Mouse (Mus musculus) hindbrain, embryonic 14.5 days (tissue): Measurements from ENCODE around the gene Slc7a5. TPM values are rescaled to one million over a fixed set of nuclear protein-coding genes. Genes with fewer than 3 reads are reported as not detected.

ENCODE experiments used
- ATAC-seq: fragments of 200-750 bp; cut with Nextera tagmentation; 2 replicates; pipeline ENCODE4 v1.8.0; 2017; ENCODE audit warnings: moderate number of reproducible peaks, mild to moderate bottlenecking, moderate TSS enrichment, moderate library complexity; ENCODE audit not compliant: low FRiP score
- DNase-seq: peaks from one replicate; pipeline ENCODE4 v3.0.0-alpha.2; 2015; ENCODE audit warnings: low spot score
- H3K27ac ChIP-seq: fragments of 300-500 bp; sonication (generic); 2 replicates; pipeline ENCODE4 v1.5.1; 2014; ENCODE audit warnings: mild to moderate bottlenecking, moderate library complexity
- H3K27me3 ChIP-seq: fragments of 300-500 bp; sonication (generic); 2 replicates; pipeline ENCODE4 v1.6.1; 2014; ENCODE audit warnings: mild to moderate bottlenecking, low read length, mixed read lengths; ENCODE audit not compliant: control insufficient read depth, insufficient read depth
- H3K36me3 ChIP-seq: fragments of 300-500 bp; sonication (generic); replicated peaks from 2 replicates; pipeline ENCODE4 v1.6.1; 2014; ENCODE audit not compliant: control insufficient read depth, insufficient read depth
- H3K4me1 ChIP-seq: fragments of 300-500 bp; sonication (generic); replicated peaks from 2 replicates; pipeline ENCODE4 v1.6.1; 2014; ENCODE audit warnings: antibody characterized with exemption, low read length, mixed read lengths; ENCODE audit not compliant: control insufficient read depth, insufficient read depth
- H3K4me2 ChIP-seq: fragments of 300-500 bp; sonication (generic); replicated peaks from 2 replicates; pipeline ENCODE4 v1.6.1; 2014; ENCODE audit warnings: mild to moderate bottlenecking, moderate library complexity
- H3K4me3 ChIP-seq: fragments of 300-500 bp; sonication (generic); replicated peaks from 2 replicates; pipeline ENCODE4 v1.5.1; 2014; ENCODE audit warnings: mild to moderate bottlenecking, low read length
- H3K9ac ChIP-seq: fragments of 300-500 bp; sonication (generic); 2 replicates; pipeline ENCODE4 v1.6.1; 2014
- H3K9me3 ChIP-seq: fragments of 300-500 bp; sonication (generic); 2 replicates; pipeline ENCODE4 v1.6.1; 2016; ENCODE audit warnings: low read length; ENCODE audit not compliant: control insufficient read depth
- WGBS: fragments of 180-500 bp; shearing (Covaris S2); extraction: QIAGEN DNeasy Blood & Tissue Kit; methylation state at CpG from one replicate; pipeline ENCODE4 v1.1.7; 2014; 5-methylcytosine and 5-hydroxymethylcytosine counted together
- polyA plus RNA-seq: library from polyadenylated mRNA; unstranded; fragments of >200 nt; fragmentation: Nextera tagmentation; extraction: Ambion mirVana; gene quantifications from 2 replicates; pipeline ENCODE4 v1.2.1, GENCODE M21; 2014

Gene Slc7a5
- polyA plus RNA-seq, 1 experiment from 2014 or later = 57.3 TPM

DNA sequence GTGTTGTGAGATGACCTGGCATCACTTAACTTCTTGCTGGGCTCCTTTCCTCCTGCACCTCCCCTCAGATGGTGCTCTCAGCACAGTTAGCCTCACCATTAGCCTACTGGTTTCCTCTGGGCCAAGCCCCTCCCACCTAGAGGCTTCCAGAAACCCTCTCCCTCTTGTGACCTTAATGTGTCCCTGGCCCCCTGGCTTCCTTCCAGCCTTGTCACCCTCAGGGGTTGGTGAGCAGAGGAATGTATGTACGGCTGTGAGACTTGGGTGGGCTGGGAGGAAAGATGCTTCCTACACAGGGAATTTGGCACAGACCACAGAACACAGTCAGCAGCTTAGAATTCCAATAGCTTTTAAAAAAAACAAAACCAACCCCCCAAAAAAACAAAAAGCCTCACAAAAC, 26.7 kb downstream of the Slc7a5 start:
- WGBS = 67% methylated on average over 1 of the region's 1 CpGs
- Histone ChIP-seq H3K4me3 (no peak overlapping the region), H3K36me3 (peaks cover 23% of the 10 kb centered on the region), H3K9ac (no peak overlapping the region), H3K27ac (no peak overlapping the region), H3K9me3 (no peaks in the 10 kb centered on the region), H3K4me1 (no peaks in the 10 kb centered on the region), H3K27me3 (no peaks in the 10 kb centered on the region), H3K4me2 (no peak overlapping the region)
- ATAC-seq = no peak
- no peak for DNase-seq

DNA sequence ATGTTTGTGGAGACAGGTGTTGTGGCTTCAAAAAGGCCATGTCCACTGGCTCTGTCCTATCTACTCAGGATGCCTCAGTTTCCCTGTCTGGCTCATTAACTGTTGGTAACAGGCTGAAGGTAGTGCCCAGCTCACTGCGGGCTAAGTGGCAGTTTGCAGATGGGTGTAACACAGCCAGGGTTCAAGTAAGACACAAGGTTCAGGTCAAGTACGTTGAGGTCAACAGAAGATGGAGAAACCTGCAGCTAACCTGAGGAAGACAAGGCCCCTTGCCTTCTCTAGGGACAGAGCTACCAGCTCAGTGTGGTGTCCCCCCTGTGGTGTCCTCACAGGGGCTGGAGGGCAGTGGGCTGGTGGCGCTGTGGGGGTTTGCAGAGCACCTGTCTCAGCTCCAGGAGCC, 27.8 kb downstream of the Slc7a5 start:
- ATAC-seq (no peak), DNase-seq (no peak)
- 83% methylated on average over 3 of the region's 3 CpGs for WGBS
- Histone ChIP-seq H3K27me3 (no peaks in the 10 kb centered on the region), H3K4me1 (no peaks in the 10 kb centered on the region), H3K9me3 (no peaks in the 10 kb centered on the region), H3K4me2 (no peak overlapping the region), H3K4me3 (no peak overlapping the region), H3K36me3 (peaks cover 12% of the 10 kb centered on the region), H3K9ac (no peak overlapping the region), H3K27ac (no peak overlapping the region)

DNA sequence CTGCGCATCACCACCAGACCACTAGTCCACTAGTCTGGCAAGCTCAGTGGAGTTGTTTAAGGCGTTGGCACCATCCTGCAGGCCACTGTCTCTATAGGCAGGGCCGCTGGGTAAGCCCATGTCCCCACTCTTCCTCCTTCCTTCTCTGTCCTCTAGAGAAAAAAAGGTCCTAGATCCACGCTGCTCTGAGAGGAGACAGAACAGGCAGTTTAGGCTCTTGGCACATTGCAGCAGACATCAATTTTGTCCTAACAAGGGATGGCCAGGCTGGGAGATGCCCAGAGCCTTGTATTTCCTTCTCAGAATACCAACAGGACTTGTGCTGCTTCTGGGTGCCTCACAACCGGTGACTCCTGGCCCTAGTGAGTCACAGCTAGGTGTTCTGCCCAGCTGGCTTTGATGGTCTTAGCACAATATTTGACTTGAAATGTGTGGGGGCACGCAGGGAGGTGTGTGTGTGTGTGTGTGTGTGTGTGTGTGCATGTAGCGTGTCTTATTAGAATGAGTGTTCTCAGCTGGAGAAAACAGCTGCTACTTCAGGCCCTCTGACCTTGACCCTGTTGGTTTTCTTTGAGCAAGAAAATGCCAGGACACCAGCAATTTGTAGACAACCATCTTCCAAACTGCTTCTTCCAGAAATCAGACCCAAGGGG, 29.5 kb downstream of the Slc7a5 start:
- no peak overlapping the region for H3K4me2 ChIP-seq
- WGBS = 81% methylated on average over 7 of the region's 7 CpGs
- ATAC-seq = no peak

DNA sequence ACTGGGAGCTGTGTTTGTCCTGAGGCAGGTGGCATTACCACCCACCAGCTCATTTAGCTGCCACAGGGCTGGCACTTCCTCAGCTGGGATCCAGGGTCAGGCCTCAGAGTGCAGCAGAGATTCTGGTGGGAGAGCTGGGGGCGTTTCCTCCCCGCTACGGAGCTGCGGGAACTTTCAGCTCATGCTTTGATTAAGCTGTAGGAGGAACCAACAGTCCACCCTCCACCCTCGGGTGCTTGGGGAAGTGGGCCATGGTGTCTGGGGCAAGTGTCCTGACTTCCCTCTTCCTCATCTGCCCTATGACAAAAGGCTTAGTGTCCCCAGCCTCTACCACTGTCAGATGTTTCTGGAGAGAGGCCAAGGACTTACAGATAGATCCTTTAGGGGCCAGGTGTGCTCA, 30.3 kb downstream of the Slc7a5 start:
- Histone ChIP-seq H3K4me1 (peaks cover 4% of the 10 kb centered on the region; the same call in 1 of the 2 replicates), H3K9ac (no peak overlapping the region), H3K36me3 (no peaks in the 10 kb centered on the region; the same call in none of the 2 replicates), H3K27me3 (no peaks in the 10 kb centered on the region), H3K4me2 (no peak overlapping the region), H3K4me3 (no peak overlapping the region), H3K9me3 (no peaks in the 10 kb centered on the region), H3K27ac (no peak overlapping the region)
- no peak for DNase-seq
- no peak for ATAC-seq
- WGBS = 76% methylated on average over 5 of the region's 5 CpGs

More for the DNA sequence above, 29.5 kb downstream of the Slc7a5 start:
- Histone ChIP-seq H3K4me1 (no peaks in the 10 kb centered on the region), H3K36me3 (no peaks in the 10 kb centered on the region; the same call in none of the 2 replicates), H3K9me3 (no peaks in the 10 kb centered on the region), H3K27me3 (no peaks in the 10 kb centered on the region), H3K4me3 (no peak overlapping the region), H3K9ac (no peak overlapping the region), H3K27ac (no peak overlapping the region)
- DNase-seq = no peak

DNA sequence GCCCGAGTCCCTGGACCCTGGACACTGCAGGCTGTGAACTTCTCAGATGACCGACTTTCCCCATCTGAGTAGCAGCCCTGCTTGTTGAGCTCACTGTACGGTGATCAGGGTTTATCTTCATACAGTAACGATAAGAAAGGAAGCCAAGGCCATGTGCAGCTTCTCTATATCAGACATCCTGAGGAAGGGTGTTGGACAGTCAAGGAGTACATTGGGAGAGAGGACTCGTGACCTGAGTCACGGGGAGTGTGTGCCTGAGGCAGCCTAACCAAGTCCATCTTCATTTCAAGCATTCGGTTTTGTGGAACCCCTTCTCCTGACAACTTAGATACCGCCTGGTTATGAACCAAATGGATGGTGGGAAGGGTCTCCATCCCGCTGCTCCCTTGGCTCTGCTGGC, 32.0 kb downstream of the Slc7a5 start:
- H3K27ac ChIP-seq = no peak overlapping the region
- H3K36me3 ChIP-seq = no peaks in the 10 kb centered on the region
- H3K4me1 ChIP-seq = peaks cover 7% of the 10 kb centered on the region; the same call in 1 of the 2 replicates
- no peaks in the 10 kb centered on the region for H3K27me3 ChIP-seq
- H3K4me2 ChIP-seq = no peak overlapping the region
- no peak overlapping the region for H3K4me3 ChIP-seq
- DNase-seq (no peak), ATAC-seq (no peak)
- 93% methylated on average over 9 of the region's 9 CpGs for WGBS
- no peak overlapping the region for H3K9ac ChIP-seq
- H3K9me3 ChIP-seq = no peaks in the 10 kb centered on the region

DNA sequence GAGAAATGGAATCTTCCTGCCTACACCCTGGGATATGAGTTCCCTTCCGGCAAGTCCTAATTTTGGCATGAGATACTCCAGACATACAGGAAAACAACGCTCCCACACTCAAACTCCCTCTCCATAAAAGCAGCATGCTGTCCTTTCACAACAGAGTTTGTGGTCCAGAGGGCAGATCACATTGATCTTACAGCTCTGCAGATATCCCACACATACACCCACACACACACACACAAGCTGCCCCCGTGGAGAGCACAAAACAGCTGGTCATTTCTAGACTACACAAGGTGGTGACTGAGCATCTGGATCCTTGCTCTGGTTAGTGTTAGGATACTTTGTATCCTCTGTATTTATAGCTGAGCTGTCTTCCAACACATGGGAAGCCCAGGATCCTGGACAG, 32.4 kb downstream of the Slc7a5 start:
- peaks cover 7% of the 10 kb centered on the region; the same call in 1 of the 2 replicates for H3K4me1 ChIP-seq
- 80% methylated on average over 3 of the region's 3 CpGs for whole genome bisulfite sequencing
- H3K36me3 ChIP-seq = no peaks in the 10 kb centered on the region
- no peak for DNase-seq
- no peaks in the 10 kb centered on the region for H3K9me3 ChIP-seq
- no peak overlapping the region for H3K4me3 ChIP-seq
- H3K4me2 ChIP-seq = no peak overlapping the region
- H3K27ac ChIP-seq = no peak overlapping the region
- no peak overlapping the region for H3K9ac ChIP-seq
- H3K27me3 ChIP-seq = no peaks in the 10 kb centered on the region
- no peak for ATAC-seq

DNA sequence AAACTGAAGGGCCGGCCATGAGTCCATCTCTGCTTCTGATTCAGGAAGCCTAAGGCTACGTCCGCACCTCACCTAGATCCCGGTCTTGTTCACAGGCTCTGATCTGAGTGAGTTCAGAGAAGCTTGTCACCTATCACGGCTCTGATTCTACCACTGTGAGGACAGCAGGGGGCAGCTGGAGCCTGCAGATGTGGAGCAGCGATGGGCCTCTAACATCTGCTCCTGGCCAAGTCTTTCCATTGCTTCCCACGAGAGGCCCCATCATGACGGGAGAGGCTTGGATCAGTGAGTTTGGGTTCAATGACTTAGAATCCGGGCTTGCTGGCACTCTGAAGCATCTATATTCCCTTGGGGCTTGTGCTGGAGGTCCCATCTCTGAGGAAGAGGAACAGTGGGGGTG, 33.5 kb downstream of the Slc7a5 start:
- Histone ChIP-seq H3K27ac (no peak overlapping the region), H3K36me3 (no peaks in the 10 kb centered on the region), H3K4me2 (no peak overlapping the region), H3K4me3 (no peak overlapping the region), H3K4me1 (peaks cover 7% of the 10 kb centered on the region; the same call in 1 of the 2 replicates), H3K27me3 (no peaks in the 10 kb centered on the region), H3K9me3 (no peaks in the 10 kb centered on the region), H3K9ac (no peak overlapping the region)
- no peak for DNase-seq
- 61% methylated on average over 9 of the region's 9 CpGs for WGBS
- no peak for ATAC-seq

DNA sequence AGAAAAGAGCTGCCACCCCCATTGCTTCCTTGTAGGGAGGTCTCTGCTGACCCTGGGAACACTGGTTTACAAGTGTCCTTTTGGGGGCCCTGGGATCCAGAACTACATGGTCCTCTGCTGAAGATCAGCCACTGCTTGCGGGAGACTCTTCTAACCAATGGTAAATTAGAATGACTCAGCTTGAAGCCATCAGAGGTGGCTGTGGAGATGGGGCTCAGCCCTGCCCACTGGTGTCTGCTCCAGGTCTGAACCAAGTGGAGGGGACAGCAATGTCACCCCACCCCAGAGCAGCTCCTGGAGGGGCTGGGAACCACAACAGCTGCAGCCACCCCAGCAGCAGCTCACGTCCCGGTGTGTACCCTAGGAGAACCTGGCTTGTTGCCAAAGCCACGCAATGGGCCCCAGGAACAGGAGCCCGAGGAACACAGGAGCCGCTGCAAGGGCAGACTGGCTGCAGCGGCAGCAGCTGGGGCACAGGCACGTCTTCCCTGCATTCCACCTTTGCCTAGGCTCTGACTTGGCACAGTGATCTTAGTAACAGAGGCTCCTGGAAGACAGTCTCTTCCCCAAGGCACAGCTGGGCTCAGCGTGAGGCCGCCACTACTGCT, 35.6 kb downstream of the Slc7a5 start:
- no peak overlapping the region for H3K4me3 ChIP-seq
- 0 out of 2 replicates have a peak overlapping the region, but pooled peaks have one; percentile 32 for H3K27ac ChIP-seq
- peaks cover 7% of the 10 kb centered on the region; the same call in 1 of the 2 replicates for H3K4me1 ChIP-seq
- 22% methylated on average over 10 of the region's 10 CpGs for WGBS
- H3K27me3 ChIP-seq = no peaks in the 10 kb centered on the region
- no peaks in the 10 kb centered on the region for H3K9me3 ChIP-seq
- H3K9ac ChIP-seq = no peak overlapping the region
- no peaks in the 10 kb centered on the region for H3K36me3 ChIP-seq
- no peak overlapping the region for H3K4me2 ChIP-seq
- DNase-seq (no peak), ATAC-seq (no peak)

DNA sequence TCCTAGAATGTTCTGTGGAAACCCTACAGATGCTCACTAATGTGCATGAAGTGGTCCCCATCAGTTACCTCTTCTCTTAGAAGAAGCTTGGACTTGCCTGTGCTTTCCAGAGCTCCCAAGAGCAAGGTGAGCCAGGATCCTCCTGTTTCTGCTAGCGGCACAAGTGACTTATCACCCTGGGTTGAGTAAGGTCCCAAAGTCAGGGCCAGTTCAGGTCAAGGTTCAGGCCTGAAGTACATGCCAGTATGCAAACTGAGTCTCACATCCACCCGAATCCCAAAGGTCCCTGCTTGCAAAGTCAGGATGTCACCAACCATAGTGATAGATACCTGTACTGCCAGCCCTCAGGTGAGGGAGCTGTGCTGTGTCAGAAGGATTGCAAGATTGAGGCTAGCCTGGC, 37.3 kb downstream of the Slc7a5 start:
- ATAC-seq = no peak
- Histone ChIP-seq H3K36me3 (no peaks in the 10 kb centered on the region), H3K4me2 (no peak overlapping the region), H3K4me3 (no peak overlapping the region), H3K4me1 (peaks cover 7% of the 10 kb centered on the region; the same call in 1 of the 2 replicates), H3K9me3 (no peaks in the 10 kb centered on the region), H3K27me3 (no peaks in the 10 kb centered on the region), H3K27ac (no peak overlapping the region), H3K9ac (no peak overlapping the region)
- DNase-seq = no peak
- 94% methylated on average over 2 of the region's 2 CpGs for WGBS
